Mouse (Mus musculus) heart, adult 11 months (tissue): ENCODE measurements around the gene Rab34.

ENCODE experiments used
- DNase-seq: peaks from one replicate; pipeline ENCODE4 v3.0.0; 2022

Gene Rab34

GRCm38 (mm10) chr11:78164924-78165760 is 23.1 kb upstream of the Rab34 start, which contains the start of gene Traf4:
Gene Traf4 (minus strand): TSS chr11:78165589.
- peak; percentile 99 for DNase-seq

- no peak for DNase-seq
Measured at GRCm38 (mm10) chr11:78165761-78166109, 22.5 kb upstream of the Rab34 start.

- DNase-seq = peak; percentile 85
Measured at GRCm38 (mm10) chr11:78166161-78166560, 22.1 kb upstream of the Rab34 start.

GRCm38 (mm10) chr11:78166640-78167039 is 21.6 kb upstream of the Rab34 start:
- DNase-seq = no peak

- peak; percentile 88 for DNase-seq
Measured at GRCm38 (mm10) chr11:78167257-78167959, 20.8 kb upstream of the Rab34 start.

- DNase-seq = no peak
Measured at GRCm38 (mm10) chr11:78168541-78169468, 19.4 kb upstream of the Rab34 start.

GRCm38 (mm10) chr11:78170306-78170705 is 17.9 kb upstream of the Rab34 start:
- peak; percentile 87 for DNase-seq

GRCm38 (mm10) chr11:78171328-78171727 is 16.9 kb upstream of the Rab34 start:
- DNase-seq = no peak

GRCm38 (mm10) chr11:78172034-78172747 is 16.0 kb upstream of the Rab34 start:
- DNase-seq = peak; percentile 87

- peak; percentile 91 for DNase-seq
Measured at GRCm38 (mm10) chr11:78172748-78173383, 15.4 kb upstream of the Rab34 start.

GRCm38 (mm10) chr11:78174506-78174905 is 13.7 kb upstream of the Rab34 start:
- DNase-seq = no peak

GRCm38 (mm10) chr11:78175771-78176401 is 12.3 kb upstream of the Rab34 start:
- no peak for DNase-seq

- peak; percentile 99 for DNase-seq
Measured at GRCm38 (mm10) chr11:78176402-78176862, 11.8 kb upstream of the Rab34 start, which contains the start of the genes Nek8 and Tlcd1. Gene Nek8 (minus strand): TSS chr11:78176675. Gene Tlcd1 (plus strand): TSS chr11:78176711.

GRCm38 (mm10) chr11:78176905-78177331 is 11.3 kb upstream of the Rab34 start:
- peak; percentile 93 for DNase-seq

GRCm38 (mm10) chr11:78177437-78177836 is 10.8 kb upstream of the Rab34 start:
- peak; percentile 96 for DNase-seq

GRCm38 (mm10) chr11:78177903-78178858 is 10.0 kb upstream of the Rab34 start:
- peak; percentile 99 for DNase-seq

GRCm38 (mm10) chr11:78178859-78179437 is 9.3 kb upstream of the Rab34 start:
- DNase-seq = peak; percentile 97

- no peak for DNase-seq
Measured at GRCm38 (mm10) chr11:78179438-78179999, 8.7 kb upstream of the Rab34 start.
